Mouse (Mus musculus) stomach, postnatal 0 days (tissue): ENCODE results near the gene Cfap20.

ENCODE experiments used
- CTCF ChIP-seq: IDR thresholded peaks from 2 replicates; pipeline ENCODE4 v1.5.1; 2016; ENCODE audit warnings: antibody characterized with exemption, low read depth, mild to moderate bottlenecking, moderate library complexity
- EP300 ChIP-seq: optimal IDR thresholded peaks from 2 replicates; pipeline ENCODE3; 2016; ENCODE audit warnings: antibody characterized with exemption

GRCm38 (mm10) chr8:95387221-95387620, 47.4 kb downstream of the Cfap20 start:
- no peak for TF ChIP-seq CTCF
- TF ChIP-seq EP300, result no peak
